Mouse (Mus musculus): ENCODE results near the gene Pitpnm2.

DNA sequence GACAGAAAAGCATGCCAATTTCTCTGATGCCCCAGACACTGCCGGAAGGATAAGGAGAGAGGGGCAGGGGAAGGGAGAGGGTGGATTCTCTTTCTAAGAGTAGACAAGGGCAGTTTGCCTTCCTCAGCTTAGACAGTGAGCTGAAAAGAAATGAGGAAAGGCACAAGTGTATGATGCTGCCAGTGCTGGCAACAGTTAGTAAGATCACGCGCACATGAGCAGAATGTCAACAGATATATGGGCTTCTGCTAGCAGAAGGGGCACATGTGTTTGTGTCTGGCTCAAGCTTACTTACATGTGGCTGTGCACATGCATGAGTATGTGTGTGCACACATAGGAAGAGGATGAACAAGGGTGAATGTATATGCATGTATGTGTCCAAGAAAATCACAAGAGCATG lies 65.4 kb downstream of the Pitpnm2 start:
- TF ChIP-seq EP300 (IDR thresholded peaks at IDR 0.05) (no peak), CTCF (IDR thresholded peaks at IDR 0.05) (no peak)

Data from lung, postnatal 0 days (tissue).